Mouse (Mus musculus) liver, postnatal 0 days (tissue): ENCODE data around the gene Fignl1.

Experiments
- CTCF ChIP-seq: sonication (generic); IDR thresholded peaks from 2 replicates; pipeline ENCODE4 v1.5.1; 2016; ENCODE audit warnings: antibody characterized with exemption, low read depth
- EP300 ChIP-seq: IDR thresholded peaks from 2 replicates; pipeline ENCODE4 v1.6.1; 2016; ENCODE audit warnings: antibody characterized with exemption, low read depth, mild to moderate bottlenecking

- no peak for TF ChIP-seq CTCF
- no peak for TF ChIP-seq EP300
Measured at GRCm38 (mm10) chr11:11804421-11804820, 4.3 kb downstream of the Fignl1 start.
